Mouse (Mus musculus) limb, embryonic 13.5 days (tissue): ENCODE data around the gene Ppm1a. TPM values are rescaled to one million over a fixed set of nuclear protein-coding genes. Genes with fewer than 3 reads are reported as not detected.
"Not testable (repeated sequence)": the region's sequence is repeated elsewhere in the genome, so short reads cannot be mapped to it uniquely, and the experiment has no call there.

Experiments used
- ATAC-seq: fragments of 200-750 bp; cut with Nextera tagmentation; 2 replicates; pipeline ENCODE4 v1.8.0; 2017; ENCODE audit warnings: low read depth, moderate number of reproducible peaks, moderate TSS enrichment; ENCODE audit not compliant: low FRiP score
- H3K27ac ChIP-seq: fragments of 300-500 bp; sonication (generic); 2 replicates; pipeline ENCODE4 v1.5.1; 2015; ENCODE audit warnings: inconsistent platforms, mild to moderate bottlenecking, moderate library complexity
- H3K27me3 ChIP-seq: fragments of 300-500 bp; sonication (generic); 2 replicates; pipeline ENCODE4 v1.6.1; 2015; ENCODE audit warnings: mild to moderate bottlenecking, inconsistent platforms
- H3K36me3 ChIP-seq: fragments of 300-500 bp; sonication (generic); 2 replicates; pipeline ENCODE4 v1.6.1; 2015; ENCODE audit warnings: inconsistent platforms, mild to moderate bottlenecking, moderate library complexity
- H3K4me1 ChIP-seq: fragments of 300-500 bp; sonication (generic); 2 replicates; pipeline ENCODE4 v1.6.1; 2015; ENCODE audit warnings: inconsistent platforms
- H3K4me2 ChIP-seq: fragments of 300-500 bp; sonication (generic); replicated peaks from 2 replicates; pipeline ENCODE4 v1.6.1; 2015; ENCODE audit warnings: inconsistent platforms, mild to moderate bottlenecking, moderate library complexity
- H3K4me3 ChIP-seq: fragments of 300-500 bp; sonication (generic); 2 replicates; pipeline ENCODE4 v1.5.1; 2015; ENCODE audit warnings: moderate library complexity, mild to moderate bottlenecking, inconsistent platforms
- H3K9ac ChIP-seq: fragments of 300-500 bp; sonication (generic); 2 replicates; pipeline ENCODE4 v1.6.1; 2015; ENCODE audit warnings: mild to moderate bottlenecking, inconsistent platforms
- H3K9me3 ChIP-seq: fragments of 300-500 bp; sonication (generic); 2 replicates; pipeline ENCODE4 v1.6.1; 2016; ENCODE audit warnings: inconsistent platforms
- WGBS: fragments of 180-500 bp; shearing (Covaris S2); methylation state at CpG from one replicate; pipeline ENCODE4 v1.1.7; 2015; 5-methylcytosine and 5-hydroxymethylcytosine counted together
- polyA plus RNA-seq: library from polyadenylated mRNA; unstranded; fragments of >200 nt; fragmentation: Nextera tagmentation; extraction: Ambion mirVana; gene quantifications from 2 replicates; pipeline ENCODE4 v1.2.1, GENCODE M21; 2015

The Ppm1a gene
- polyA plus RNA-seq, 1 experiment from 2014 or later = 44.7 TPM

- H3K27me3 ChIP-seq = no peaks in the 10 kb centered on the region
- no peak overlapping the region for H3K9ac ChIP-seq
- peaks cover 18% of the 10 kb centered on the region for H3K4me1 ChIP-seq
- ATAC-seq = no peak
- no peak overlapping the region for H3K27ac ChIP-seq
- H3K9me3 ChIP-seq = no peaks in the 10 kb centered on the region
- peak overlapping the region; percentile 84; the same call in 1 of the 2 replicates for H3K4me3 ChIP-seq
- H3K36me3 ChIP-seq = no peaks in the 10 kb centered on the region
- 57% methylated on average over 1 of the region's 1 CpGs for WGBS
- peak overlapping the region; percentile 76 for H3K4me2 ChIP-seq
Measured at GRCm38 (mm10) chr12:72763156-72763555, 5.9 kb downstream of the Ppm1a start.

GRCm38 (mm10) chr12:72767809-72768208 is 10.6 kb downstream of the Ppm1a start:
- no peaks in the 10 kb centered on the region for H3K27me3 ChIP-seq
- H3K36me3 ChIP-seq = peaks cover 13% of the 10 kb centered on the region
- H3K4me2 ChIP-seq = no peak overlapping the region
- H3K4me1 ChIP-seq = peaks cover 10% of the 10 kb centered on the region
- WGBS = 90% methylated on average over 6 of the region's 6 CpGs
- no peak overlapping the region for H3K4me3 ChIP-seq
- ATAC-seq = no peak
- no peak overlapping the region for H3K27ac ChIP-seq
- no peak overlapping the region for H3K9ac ChIP-seq
- no peaks in the 10 kb centered on the region for H3K9me3 ChIP-seq

- H3K27me3 ChIP-seq = no peaks in the 10 kb centered on the region
- H3K4me2 ChIP-seq = no peak overlapping the region
- H3K9me3 ChIP-seq = no peaks in the 10 kb centered on the region
- no peak overlapping the region for H3K27ac ChIP-seq
- H3K4me1 ChIP-seq = peaks cover 5% of the 10 kb centered on the region
- ATAC-seq = no peak
- 87% methylated on average over 2 of the region's 2 CpGs for WGBS
- no peak overlapping the region for H3K4me3 ChIP-seq
- H3K9ac ChIP-seq = no peak overlapping the region
- peaks cover 13% of the 10 kb centered on the region for H3K36me3 ChIP-seq
Measured at GRCm38 (mm10) chr12:72768230-72768629, 11.0 kb downstream of the Ppm1a start.

- 96% methylated on average over 5 of the region's 5 CpGs for WGBS
- Histone ChIP-seq H3K4me3 (no peak overlapping the region), H3K9me3 (no peaks in the 10 kb centered on the region), H3K27ac (no peak overlapping the region), H3K9ac (no peak overlapping the region), H3K4me1 (no peaks in the 10 kb centered on the region), H3K27me3 (no peaks in the 10 kb centered on the region), H3K36me3 (peaks cover 13% of the 10 kb centered on the region), H3K4me2 (no peak overlapping the region)
- ATAC-seq = no peak
Measured at GRCm38 (mm10) chr12:72769546-72770230, 12.4 kb downstream of the Ppm1a start.

- Histone ChIP-seq H3K4me3 (no peak overlapping the region), H3K9ac (no peak overlapping the region), H3K27ac (no peak overlapping the region), H3K4me2 (no peak overlapping the region), H3K9me3 (no peaks in the 10 kb centered on the region), H3K36me3 (peaks cover 13% of the 10 kb centered on the region), H3K4me1 (no peaks in the 10 kb centered on the region), H3K27me3 (no peaks in the 10 kb centered on the region)
- ATAC-seq = no peak
- WGBS = 100% methylated on average over 2 of the region's 2 CpGs
Measured at GRCm38 (mm10) chr12:72771153-72771552, 13.9 kb downstream of the Ppm1a start.

GRCm38 (mm10) chr12:72771711-72772110 is 14.5 kb downstream of the Ppm1a start:
- Histone ChIP-seq H3K36me3 (peaks cover 13% of the 10 kb centered on the region), H3K9ac (no peak overlapping the region), H3K4me2 (no peak overlapping the region), H3K27me3 (no peaks in the 10 kb centered on the region), H3K4me1 (no peaks in the 10 kb centered on the region), H3K4me3 (no peak overlapping the region), H3K9me3 (no peaks in the 10 kb centered on the region), H3K27ac (no peak overlapping the region)
- no peak for ATAC-seq
- 92% methylated on average over 3 of the region's 3 CpGs for WGBS

- 73% methylated on average over 7 of the region's 7 CpGs for WGBS
- no peaks in the 10 kb centered on the region for H3K4me1 ChIP-seq
- H3K9ac ChIP-seq = no peak overlapping the region
- H3K27me3 ChIP-seq = no peaks in the 10 kb centered on the region
- no peak overlapping the region for H3K4me3 ChIP-seq
- no peak overlapping the region for H3K27ac ChIP-seq
- H3K4me2 ChIP-seq = no peak overlapping the region
- peaks cover 13% of the 10 kb centered on the region for H3K36me3 ChIP-seq
- H3K9me3 ChIP-seq = no peaks in the 10 kb centered on the region
- ATAC-seq = no peak
Measured at GRCm38 (mm10) chr12:72773921-72774320, 16.7 kb downstream of the Ppm1a start.

GRCm38 (mm10) chr12:72777244-72777643 is 20.0 kb downstream of the Ppm1a start:
- Histone ChIP-seq H3K4me3 (no peak overlapping the region), H3K4me2 (no peak overlapping the region), H3K9ac (no peak overlapping the region), H3K4me1 (0 out of 2 replicates have a peak, but pooled peaks cover 3% of the 10 kb centered on the region), H3K9me3 (no peaks in the 10 kb centered on the region), H3K36me3 (no peaks in the 10 kb centered on the region), H3K27ac (no peak overlapping the region), H3K27me3 (no peaks in the 10 kb centered on the region)
- WGBS = 85% methylated on average over 4 of the region's 4 CpGs
- no peak for ATAC-seq

- ATAC-seq = no peak
- Histone ChIP-seq H3K4me1 (0 out of 2 replicates have a peak, but pooled peaks cover 3% of the 10 kb centered on the region), H3K4me2 (no peak overlapping the region), H3K9ac (no peak overlapping the region), H3K4me3 (no peak overlapping the region), H3K9me3 (no peaks in the 10 kb centered on the region), H3K36me3 (peaks cover 21% of the 10 kb centered on the region), H3K27ac (no peak overlapping the region), H3K27me3 (no peaks in the 10 kb centered on the region)
- WGBS = 95% methylated on average over 5 of the region's 5 CpGs
Measured at GRCm38 (mm10) chr12:72780136-72780535, 22.9 kb downstream of the Ppm1a start.

GRCm38 (mm10) chr12:72782786-72783185 is 25.5 kb downstream of the Ppm1a start:
- not testable (repeated sequence) for H3K4me3 ChIP-seq, H3K27ac ChIP-seq, H3K27me3 ChIP-seq, H3K4me2 ChIP-seq, H3K9ac ChIP-seq, H3K4me1 ChIP-seq, ATAC-seq, H3K9me3 ChIP-seq
- H3K36me3 ChIP-seq = peaks cover 41% of the 10 kb centered on the region
- 96% methylated on average over 4 of the region's 4 CpGs for whole genome bisulfite sequencing

GRCm38 (mm10) chr12:72785183-72785930 is 28.1 kb downstream of the Ppm1a start:
- WGBS = 93% methylated on average over 6 of the region's 6 CpGs
- ATAC-seq = no peak

GRCm38 (mm10) chr12:72786551-72786950 is 29.3 kb downstream of the Ppm1a start:
- no peaks in the 10 kb centered on the region for H3K4me1 ChIP-seq
- ATAC-seq = no peak
- no peak overlapping the region for H3K27ac ChIP-seq
- no peak overlapping the region for H3K4me3 ChIP-seq
- H3K9me3 ChIP-seq = no peaks in the 10 kb centered on the region
- no peak overlapping the region for H3K9ac ChIP-seq
- 86% methylated on average over 5 of the region's 5 CpGs for WGBS
- H3K36me3 ChIP-seq = peaks cover 44% of the 10 kb centered on the region
- H3K27me3 ChIP-seq = no peaks in the 10 kb centered on the region
- no peak overlapping the region for H3K4me2 ChIP-seq

More at GRCm38 (mm10) chr12:72785183-72785930, 28.1 kb downstream of the Ppm1a start:
- H3K9me3 ChIP-seq = no peaks in the 10 kb centered on the region
- no peak overlapping the region for H3K27ac ChIP-seq
- H3K4me3 ChIP-seq = no peak overlapping the region
- no peak overlapping the region for H3K9ac ChIP-seq
- H3K4me1 ChIP-seq = 0 out of 2 replicates have a peak, but pooled peaks cover 3% of the 10 kb centered on the region
- H3K4me2 ChIP-seq = no peak overlapping the region
- no peaks in the 10 kb centered on the region for H3K27me3 ChIP-seq
- peaks cover 41% of the 10 kb centered on the region for H3K36me3 ChIP-seq
